Mouse (Mus musculus) erythroid progenitor cell, adult 5-6 weeks (primary cell): ENCODE results near the gene Tnni3. TPM values are rescaled to one million over a fixed set of nuclear protein-coding genes. Genes with fewer than 3 reads are reported as not detected.

Experiments used
- ATAC-seq: replicated peaks from 2 replicates; pipeline ENCODE4 v1.8.0; 2016; ENCODE audit warnings: moderate number of reproducible peaks, mild to moderate bottlenecking, moderate TSS enrichment, inconsistent platforms; ENCODE audit not compliant: poor library complexity, low FRiP score, severe bottlenecking
- total RNA-seq, 2 experiments: library from RNA; stranded (forward) in 1 of 2; stranded (reverse) in 1 of 2; fragments of 150-400 nt in 1 of 2; fragments of 186-747, 209-891 nt in 1 of 2; gene quantifications; 2 replicates each; pipeline versions ENCODE4 v1.2.3 to v1.2.4; 2015 to 2017; ENCODE audit warnings: low replicate concordance in 2 of 2

Tnni3 gene
- total RNA-seq, 2 experiments from 2014 or later = not detected

- ATAC-seq = no peak
These were observed 21.5 kb downstream of the Tnni3 start for GRCm38 (mm10) chr7:4502421-4503090.

- ATAC-seq = peak; percentile 91
These were observed 22.3 kb downstream of the Tnni3 start, which contains the start of gene Ppp1r12c for GRCm38 (mm10) chr7:4501558-4502397. TSS of gene Ppp1r12c (minus strand) at chr7:4501680.

GRCm38 (mm10) chr7:4500892-4501471, 23.0 kb downstream of the Tnni3 start:
- ATAC-seq = peak; percentile 58

GRCm38 (mm10) chr7:4499034-4499433, 25.0 kb downstream of the Tnni3 start:
- no peak for ATAC-seq

GRCm38 (mm10) chr7:4498251-4498650, 25.8 kb downstream of the Tnni3 start:
- ATAC-seq = no peak

GRCm38 (mm10) chr7:4497271-4497903, 26.6 kb downstream of the Tnni3 start:
- ATAC-seq = no peak

GRCm38 (mm10) chr7:4496468-4496867, 27.6 kb downstream of the Tnni3 start:
- no peak for ATAC-seq

GRCm38 (mm10) chr7:4493991-4494390, 30.0 kb downstream of the Tnni3 start:
- ATAC-seq = no peak

GRCm38 (mm10) chr7:4492284-4493224, 31.5 kb downstream of the Tnni3 start:
- ATAC-seq = no peak

- no peak for ATAC-seq
These were observed 32.7 kb downstream of the Tnni3 start for GRCm38 (mm10) chr7:4491308-4491707.

- ATAC-seq = no peak; the same call in 1 of the 2 replicates
These were observed 41.7 kb downstream of the Tnni3 start for GRCm38 (mm10) chr7:4482281-4482680.

GRCm38 (mm10) chr7:4479674-4480073, 44.4 kb downstream of the Tnni3 start:
- no peak for ATAC-seq

GRCm38 (mm10) chr7:4478796-4479291, 45.2 kb downstream of the Tnni3 start:
- no peak for ATAC-seq

- ATAC-seq = no peak
These were observed 45.8 kb downstream of the Tnni3 start for GRCm38 (mm10) chr7:4478021-4478795.

- no peak for ATAC-seq
These were observed 50.1 kb downstream of the Tnni3 start for GRCm38 (mm10) chr7:4473940-4474339.

GRCm38 (mm10) chr7:4471179-4471555, 52.9 kb downstream of the Tnni3 start:
- no peak for ATAC-seq

GRCm38 (mm10) chr7:4470275-4471178, 53.5 kb downstream of the Tnni3 start:
- no peak for ATAC-seq
